Mouse (Mus musculus) c-Kit-positive CD71-positive TER-119-negative erythroid progenitor cells, embryonic 14.5 days (primary cell): Measurements from ENCODE around the gene Acsl5.
A peak's percentile ranks its signal among the peaks of the same experiment; 100 is the strongest.

Source experiments
- DNase-seq: peaks from one replicate; pipeline ENCODE4 v3.0.0-alpha.2; 2013; ENCODE audit warnings: low read depth

Acsl5 gene

GRCm38 (mm10) chr19:55251383-55252124 is at the start of gene Acsl5:
Gene Acsl5 (plus strand): TSS chr19:55251938.
- DNase-seq = no peak

DNA sequence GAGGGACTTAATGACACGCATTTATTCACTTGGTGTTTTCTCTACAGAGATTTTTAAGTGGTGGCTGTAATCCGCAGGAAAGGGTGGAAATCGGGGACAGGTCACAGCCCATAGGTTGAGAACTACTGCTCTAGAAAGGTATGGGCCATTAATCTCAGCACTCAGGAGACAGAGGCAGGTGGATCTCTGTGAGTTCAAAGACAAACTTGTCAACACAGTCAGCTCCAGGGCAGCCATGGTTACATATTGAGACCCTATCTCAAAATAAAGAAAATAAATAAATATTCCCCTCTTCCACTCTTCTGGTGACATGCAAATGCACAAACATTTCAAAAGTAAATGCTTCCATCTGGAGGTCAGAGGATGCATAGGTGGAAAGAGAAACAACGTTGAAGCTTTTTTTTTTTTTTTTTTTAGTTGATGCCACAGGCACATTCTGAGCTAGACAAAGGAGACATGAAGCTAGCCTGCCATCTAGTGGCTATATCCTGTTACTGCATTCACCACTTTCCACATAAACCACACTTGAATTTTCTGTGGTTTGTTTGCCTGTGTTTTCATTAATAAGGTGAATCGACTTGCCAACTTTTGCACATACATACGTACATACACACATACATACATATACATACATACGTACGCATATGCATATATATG is 45.1 kb upstream of the Acsl5 start:
- peak; percentile 75 for DNase-seq

- peak; percentile 74 for DNase-seq
Measured at GRCm38 (mm10) chr19:55207205-55207604, 44.5 kb upstream of the Acsl5 start.

DNA sequence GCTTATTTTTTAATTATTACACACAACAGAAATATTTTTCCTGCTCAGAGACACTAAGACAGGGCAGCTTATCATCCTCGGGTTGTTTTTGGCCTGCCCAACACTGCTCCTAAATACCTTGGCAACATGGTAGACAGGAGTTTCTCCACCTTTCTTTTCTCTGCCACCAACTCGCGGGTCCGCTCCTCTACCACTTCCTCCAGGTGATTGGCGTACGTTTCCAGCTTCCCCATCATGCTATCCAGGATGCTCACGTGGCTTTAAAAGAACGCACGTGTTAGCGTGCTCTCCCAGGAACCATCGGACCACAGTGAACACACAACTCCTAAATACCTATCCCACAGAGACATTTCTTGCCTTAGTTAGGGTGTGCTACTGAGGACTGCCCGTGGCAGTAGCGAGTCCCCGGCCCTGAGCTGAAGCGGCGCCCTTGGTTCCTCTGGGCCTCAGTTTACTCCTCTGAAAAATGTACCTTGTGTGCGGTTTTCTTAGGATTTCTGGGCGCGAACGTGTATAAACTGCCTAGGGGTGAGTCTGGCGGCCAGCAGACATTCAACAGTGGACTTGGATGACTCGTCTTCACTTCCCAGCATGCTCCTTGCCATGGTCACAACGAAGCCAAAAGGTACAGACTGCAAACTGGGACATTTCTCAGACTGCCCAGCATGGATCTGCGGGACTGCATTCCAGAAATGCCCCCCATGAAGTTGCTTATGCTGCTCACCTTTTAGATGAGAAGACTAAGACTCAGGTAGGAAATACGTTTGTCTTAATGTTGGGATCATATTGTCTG is 43.8 kb upstream of the Acsl5 start:
- no peak for DNase-seq

DNA sequence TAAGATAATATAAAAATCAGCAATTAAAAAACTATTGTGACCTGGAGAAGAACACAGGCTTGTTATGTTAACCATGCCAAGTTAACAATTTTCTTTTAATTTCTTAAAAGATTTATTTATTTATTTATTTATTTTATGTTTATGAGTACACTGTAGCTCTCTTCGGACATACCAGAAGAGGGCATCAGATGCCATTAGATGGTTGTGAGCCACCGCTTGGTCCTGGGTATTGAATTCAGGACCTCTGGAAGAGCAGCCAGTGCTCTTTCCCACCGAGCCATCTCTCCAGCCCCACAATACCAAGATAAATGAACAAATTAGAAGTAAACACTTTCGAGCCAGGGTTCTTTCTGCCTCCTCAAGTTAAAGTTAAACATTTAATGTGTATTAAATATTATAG is 43.1 kb upstream of the Acsl5 start:
- no peak for DNase-seq

DNA sequence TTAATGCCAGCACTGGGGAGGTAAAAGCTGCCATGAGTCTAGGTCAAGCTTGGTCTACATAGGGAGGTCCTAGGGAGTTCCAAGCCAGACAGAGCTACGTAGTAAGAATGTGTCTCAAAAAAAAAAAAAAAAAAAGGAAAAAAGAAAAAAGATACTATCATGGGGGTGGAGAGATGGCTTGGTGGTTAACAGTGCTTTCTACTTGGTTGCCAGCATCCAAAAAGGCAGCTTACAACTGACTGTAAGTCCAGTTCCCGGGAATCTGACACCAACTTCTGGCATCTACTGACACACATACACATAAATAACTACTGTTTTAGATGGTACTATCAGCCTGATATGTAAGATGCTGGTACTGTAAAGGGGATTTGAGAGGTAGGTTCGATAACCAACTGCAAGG is 42.7 kb upstream of the Acsl5 start:
- no peak for DNase-seq

DNA sequence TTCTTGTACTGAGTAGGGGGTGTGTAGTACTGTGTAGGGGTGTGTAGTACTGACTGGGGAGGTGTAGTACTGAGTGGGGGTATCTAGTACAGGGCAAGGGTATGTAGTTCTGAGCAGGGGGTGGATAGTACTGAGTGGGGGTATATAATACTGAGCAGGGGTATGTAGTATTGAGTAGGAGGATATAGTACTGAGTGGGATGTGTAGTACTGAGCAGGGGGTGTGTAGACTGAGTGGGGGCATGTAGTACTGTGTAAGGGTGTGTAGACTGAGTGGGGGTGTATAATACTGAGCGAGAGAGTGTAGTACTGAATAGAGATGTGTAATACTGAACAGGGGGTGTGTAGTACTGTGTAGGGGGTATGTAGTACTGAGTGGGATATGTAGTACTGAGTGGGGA is 40.0 kb upstream of the Acsl5 start:
- no peak for DNase-seq

DNA sequence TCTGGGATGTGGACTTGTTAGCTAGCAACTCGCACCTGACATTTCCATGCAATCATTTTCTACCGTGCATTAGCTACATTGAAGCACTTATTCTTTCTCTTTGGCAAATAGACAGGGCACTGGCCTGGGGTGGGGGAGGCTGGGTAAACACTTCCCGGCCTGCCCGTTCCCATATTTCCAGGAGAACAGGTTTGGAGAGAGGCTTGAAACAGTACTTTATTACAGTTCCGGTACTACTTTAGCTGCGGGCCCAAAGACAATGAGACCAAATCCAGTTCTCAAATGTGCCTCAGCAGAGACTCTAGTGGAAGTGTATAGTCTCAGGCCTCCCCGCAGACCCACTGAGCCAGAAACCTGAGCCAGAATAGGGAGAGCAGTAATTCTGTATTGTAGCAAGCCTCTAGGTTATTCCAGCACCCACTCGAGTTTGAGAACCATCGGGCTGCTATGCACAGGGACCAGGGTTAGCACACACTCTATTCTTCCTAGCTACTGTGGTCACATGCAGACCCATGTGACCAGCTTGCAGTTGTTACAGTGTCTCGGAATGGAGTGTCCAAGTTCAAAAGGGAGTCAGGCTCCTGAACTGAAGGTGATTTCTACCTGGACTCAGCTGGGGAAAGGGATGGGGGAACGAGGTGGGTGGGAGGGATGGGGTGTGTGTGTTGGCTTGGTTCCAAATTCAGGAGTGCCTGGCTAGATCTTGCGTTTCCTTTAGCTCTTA is 38.0 kb upstream of the Acsl5 start:
- DNase-seq = no peak

- DNase-seq = no peak
Measured at GRCm38 (mm10) chr19:55216876-55217275, 34.9 kb upstream of the Acsl5 start.

DNA sequence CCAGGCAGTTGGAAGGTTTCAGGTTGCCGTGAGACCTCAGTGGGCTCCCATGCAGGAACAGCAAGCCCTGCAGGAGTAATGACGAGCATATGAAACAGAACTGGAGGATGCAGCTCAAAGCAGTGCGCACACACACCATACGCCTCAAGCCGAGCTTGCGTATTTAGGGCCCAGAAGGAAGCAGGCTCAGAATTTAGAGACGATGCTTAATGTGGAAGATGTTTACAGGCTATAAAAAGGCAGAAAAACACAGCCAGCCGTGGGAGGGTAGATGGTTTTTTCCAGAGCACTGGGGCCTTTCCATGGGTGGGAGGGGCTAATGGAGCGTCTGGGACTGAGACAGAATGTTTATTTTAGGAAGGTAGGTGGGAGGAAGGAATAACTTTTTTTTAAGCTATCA is 34.4 kb upstream of the Acsl5 start:
- no peak for DNase-seq

DNA sequence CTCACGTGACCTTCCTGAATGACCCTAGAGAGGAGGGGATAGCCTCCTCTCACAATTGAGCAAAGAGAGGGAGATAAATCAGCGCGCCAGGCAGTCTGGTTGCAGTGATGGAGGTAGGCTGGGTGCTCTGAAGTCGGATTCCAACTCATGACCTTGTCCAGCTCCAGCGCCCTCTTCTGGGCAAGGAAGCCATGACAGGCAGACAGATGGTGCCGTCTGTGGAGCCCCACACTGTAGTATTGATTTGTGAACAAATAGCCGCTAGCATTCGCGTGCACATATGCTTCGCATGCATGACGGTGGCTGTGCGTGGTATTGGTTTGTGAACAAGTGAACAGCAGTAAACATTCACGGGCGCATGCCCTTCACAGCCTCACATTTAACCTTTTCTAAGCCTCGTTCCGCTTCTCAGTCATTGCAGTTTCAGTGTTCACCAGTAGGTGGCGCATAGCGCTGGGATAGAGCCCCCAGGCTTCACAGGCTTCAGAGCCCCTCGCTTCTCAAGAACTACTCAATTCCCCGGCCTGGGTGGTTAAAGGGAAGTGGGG is 33.5 kb upstream of the Acsl5 start:
- DNase-seq = peak; percentile 88

DNA sequence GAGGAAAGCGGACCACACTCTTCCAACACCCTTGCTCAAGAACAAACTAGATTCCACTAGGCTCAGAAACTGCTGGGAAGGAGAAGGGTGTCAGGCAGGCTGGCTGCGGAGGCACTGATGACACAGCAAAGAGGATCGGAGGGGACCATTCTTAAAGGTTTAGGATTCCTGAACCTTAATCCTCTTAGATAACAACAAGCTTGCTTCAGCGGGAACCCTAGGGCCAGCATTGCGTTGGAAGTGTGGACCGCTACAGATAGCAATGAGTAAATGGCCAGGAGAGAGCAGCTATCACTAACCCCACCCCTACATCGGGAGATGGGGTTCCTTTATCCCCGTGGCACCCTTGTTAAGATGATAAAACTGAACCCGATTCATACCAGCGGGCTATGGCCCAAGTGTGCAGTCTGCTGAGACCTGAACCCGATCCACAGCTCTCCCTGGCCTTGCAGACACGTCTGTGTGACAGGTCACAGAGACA is 33.0 kb upstream of the Acsl5 start:
- DNase-seq = peak; percentile 86

GRCm38 (mm10) chr19:55219359-55219758 is 32.4 kb upstream of the Acsl5 start:
- no peak for DNase-seq

- DNase-seq = no peak
Measured at GRCm38 (mm10) chr19:55221208-55221607, 30.5 kb upstream of the Acsl5 start.

DNA sequence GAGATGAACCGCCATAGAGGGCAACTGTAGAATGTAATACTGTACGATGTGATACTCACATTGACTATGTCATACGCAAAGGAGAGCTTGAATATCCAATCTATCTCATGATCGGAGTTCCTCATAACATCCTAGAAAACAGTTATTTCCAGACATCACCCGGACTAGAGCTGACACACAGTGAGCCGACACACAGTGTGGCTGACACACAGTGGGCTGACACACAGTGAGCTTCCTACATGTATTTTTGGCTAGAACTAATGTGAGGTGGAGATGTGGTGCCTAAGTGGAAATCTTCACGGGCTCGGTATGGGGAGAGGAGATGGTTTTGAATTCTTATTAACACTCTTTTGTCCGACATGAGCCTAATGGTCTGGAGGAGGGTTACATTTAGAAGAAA is 29.5 kb upstream of the Acsl5 start:
- no peak for DNase-seq

GRCm38 (mm10) chr19:55226621-55227020 is 25.1 kb upstream of the Acsl5 start:
- DNase-seq = no peak

- no peak for DNase-seq
Measured at GRCm38 (mm10) chr19:55227135-55227534, 24.6 kb upstream of the Acsl5 start.

- DNase-seq = no peak
Measured at GRCm38 (mm10) chr19:55231081-55231480, 20.7 kb upstream of the Acsl5 start.

DNA sequence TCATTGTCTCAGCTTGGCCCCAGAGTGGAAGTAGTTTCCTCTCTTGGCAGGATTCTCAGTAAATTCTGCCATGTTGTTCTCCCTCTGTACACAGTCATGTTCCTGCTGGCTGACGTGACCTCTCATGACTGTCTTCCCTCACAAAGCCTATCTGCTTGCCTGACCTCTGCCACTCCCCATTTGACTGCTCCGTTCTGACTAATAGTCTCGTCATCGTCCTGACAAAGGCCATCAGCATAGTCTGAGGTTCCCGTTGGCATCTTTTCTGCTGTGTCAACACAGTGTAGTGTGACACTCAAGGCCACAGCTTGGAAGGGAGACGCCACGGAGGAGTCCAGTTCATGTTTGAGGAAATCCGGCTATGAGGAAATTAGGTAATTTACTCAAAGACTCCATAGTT is 19.6 kb upstream of the Acsl5 start:
- no peak for DNase-seq

DNA sequence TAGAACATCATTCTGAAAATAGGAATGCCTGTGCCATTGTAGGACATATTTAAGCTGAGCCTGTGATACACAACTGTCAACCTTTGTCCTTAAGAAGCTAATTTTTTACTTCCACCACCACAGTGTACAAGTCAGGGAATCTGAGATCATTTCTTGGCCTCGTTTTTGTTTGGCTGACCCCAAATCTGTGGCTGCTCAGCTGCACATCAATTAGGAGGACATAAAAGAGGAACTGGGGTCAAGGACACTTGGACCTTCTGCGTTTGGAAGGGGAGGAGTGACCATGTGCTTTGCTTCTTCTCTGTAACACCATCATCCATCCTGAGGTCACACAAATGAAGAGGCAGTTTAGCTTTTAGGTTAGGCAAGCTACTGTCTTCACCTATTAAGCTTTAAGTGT is 15.7 kb upstream of the Acsl5 start:
- DNase-seq = no peak

GRCm38 (mm10) chr19:55236564-55236963 is 15.2 kb upstream of the Acsl5 start:
- DNase-seq = no peak
